Mouse (Mus musculus): ENCODE measurements around the gene Plpp3. TPM values are rescaled to one million over a fixed set of nuclear protein-coding genes. Genes with fewer than 3 reads are reported as not detected.

Gene Plpp3
- total RNA-seq, 4 experiments from 2014 or later = 191 to 207 (median 194) TPM

DNA sequence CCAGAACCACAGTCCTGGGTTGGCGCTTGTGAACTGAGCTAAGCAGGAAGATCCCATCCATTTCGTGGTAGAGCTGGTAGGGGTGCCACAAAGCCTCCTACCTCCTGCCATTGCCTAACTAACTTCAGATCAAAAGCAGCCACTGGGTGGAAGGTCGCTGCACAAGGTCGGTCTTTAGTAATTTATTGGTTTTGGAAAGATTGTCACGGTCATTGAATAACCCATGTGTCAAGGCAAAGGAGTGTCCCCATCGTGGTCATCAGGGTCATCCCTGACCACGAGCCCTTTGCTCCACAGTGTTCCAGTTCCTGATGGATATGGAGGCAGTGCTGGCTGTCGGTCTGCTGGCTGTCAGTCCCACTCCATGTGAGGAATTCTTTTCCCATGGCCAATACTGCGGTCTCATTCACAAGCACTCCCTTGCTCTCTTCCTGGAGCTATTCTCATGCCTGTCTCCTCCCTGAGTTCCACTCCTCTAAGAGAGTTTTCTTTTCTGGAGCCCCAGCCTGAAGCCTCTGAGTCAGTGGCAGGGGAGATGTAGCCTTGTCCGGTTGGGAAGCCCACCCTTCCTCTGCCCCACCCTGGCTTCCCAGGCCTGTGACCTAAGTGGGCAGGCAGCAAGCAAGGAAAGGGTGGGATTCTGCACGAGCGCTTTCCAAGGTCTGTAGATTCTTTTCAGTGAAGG, 58.7 kb downstream of the Plpp3 start:
- DNase-seq (ENCODE audit: low spot score in 2 of 2) = no peak

DNA sequence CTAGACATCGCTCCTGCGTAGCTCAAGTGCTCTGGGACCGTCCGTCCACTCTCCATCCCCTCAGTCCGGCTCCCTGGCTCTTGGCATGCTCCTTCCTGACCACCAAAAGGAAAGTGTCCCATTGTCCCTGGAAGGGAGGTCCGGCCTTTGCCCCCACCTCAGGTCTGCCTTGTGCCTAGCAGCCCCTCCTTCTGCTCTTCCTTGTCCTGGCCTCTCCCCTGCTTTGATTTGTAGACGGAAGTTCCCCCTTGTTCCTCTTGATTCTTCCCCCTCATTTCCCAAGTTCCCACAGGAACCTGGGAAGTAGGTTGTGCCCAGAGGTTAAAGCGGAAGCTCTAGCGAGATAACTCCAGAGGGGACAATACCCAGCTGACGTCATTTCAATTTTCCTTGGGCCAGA, 61.1 kb downstream of the Plpp3 start:
- no peak for DNase-seq (ENCODE audit: low spot score in 2 of 2)

DNA sequence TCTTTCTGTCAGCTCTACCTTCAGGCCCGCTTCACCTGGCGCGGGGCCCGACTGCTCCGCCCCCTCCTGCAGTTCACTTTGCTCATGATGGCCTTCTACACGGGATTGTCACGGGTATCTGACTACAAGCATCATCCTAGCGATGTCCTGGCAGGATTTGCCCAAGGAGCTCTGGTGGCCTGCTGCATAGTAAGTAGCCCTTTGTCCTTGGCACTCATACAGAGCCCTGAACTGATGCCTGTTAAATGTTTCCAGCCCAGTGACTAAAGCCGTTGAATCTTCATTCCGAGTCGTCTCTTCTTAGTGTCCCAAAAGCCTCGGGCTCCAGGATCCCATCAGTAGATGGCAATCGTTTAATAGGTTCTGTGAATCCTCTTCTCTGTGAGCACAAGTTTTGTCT, 62.2 kb downstream of the Plpp3 start:
- DNase-seq (ENCODE audit: low spot score in 2 of 2) = no peak

DNA sequence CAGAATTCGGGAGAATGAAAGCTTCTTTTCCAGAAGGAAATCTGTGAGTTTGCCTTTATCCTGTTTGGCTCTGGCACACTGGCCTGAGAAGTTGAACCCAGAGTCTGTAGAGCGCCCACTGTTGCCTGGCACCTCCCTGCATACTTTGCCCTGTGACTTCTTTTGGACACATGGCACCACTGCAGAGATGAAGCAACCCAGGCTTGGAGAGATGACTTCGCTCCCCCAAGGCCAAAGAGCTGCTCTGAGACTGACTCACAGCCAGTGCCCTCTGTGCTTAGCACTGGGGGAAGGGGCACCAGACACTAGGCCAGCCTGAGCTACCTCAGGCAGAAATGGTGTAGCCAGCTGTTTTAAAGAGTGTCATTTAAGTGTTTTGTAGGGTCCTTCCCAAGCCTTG, 63.7 kb downstream of the Plpp3 start:
- no peak for DNase-seq (ENCODE audit: low spot score in 2 of 2)

DNA sequence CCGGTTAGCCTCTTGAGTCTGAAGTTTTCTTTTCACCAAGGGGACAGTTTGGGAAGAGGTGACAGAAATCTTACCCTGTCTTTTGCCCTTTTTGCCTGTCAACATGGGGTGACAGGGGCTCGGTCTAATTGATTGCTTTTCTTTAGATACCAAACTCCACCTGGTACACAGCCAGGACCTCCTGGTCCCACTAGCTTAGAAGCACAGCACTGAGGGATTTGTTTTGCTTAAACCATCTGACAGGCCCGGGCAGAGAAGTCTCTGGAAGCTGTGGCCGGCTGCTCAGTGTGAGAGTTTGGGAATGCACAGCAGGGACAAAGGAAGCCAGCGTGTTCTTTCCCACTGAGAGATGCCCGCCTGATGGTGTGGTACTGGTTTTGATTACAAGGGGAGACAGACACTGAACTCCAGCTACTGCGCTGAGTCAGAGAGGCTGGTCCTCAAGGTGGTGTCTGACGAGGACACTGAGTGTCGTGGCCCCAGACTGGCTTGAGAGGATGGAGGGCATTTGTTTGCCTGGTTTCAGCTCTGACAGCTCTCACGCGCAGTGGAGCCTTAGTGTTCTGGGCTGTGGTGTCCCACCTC, 64.2 kb downstream of the Plpp3 start:
- DNase-seq (ENCODE audit: low spot score in 2 of 2) = no peak

DNA sequence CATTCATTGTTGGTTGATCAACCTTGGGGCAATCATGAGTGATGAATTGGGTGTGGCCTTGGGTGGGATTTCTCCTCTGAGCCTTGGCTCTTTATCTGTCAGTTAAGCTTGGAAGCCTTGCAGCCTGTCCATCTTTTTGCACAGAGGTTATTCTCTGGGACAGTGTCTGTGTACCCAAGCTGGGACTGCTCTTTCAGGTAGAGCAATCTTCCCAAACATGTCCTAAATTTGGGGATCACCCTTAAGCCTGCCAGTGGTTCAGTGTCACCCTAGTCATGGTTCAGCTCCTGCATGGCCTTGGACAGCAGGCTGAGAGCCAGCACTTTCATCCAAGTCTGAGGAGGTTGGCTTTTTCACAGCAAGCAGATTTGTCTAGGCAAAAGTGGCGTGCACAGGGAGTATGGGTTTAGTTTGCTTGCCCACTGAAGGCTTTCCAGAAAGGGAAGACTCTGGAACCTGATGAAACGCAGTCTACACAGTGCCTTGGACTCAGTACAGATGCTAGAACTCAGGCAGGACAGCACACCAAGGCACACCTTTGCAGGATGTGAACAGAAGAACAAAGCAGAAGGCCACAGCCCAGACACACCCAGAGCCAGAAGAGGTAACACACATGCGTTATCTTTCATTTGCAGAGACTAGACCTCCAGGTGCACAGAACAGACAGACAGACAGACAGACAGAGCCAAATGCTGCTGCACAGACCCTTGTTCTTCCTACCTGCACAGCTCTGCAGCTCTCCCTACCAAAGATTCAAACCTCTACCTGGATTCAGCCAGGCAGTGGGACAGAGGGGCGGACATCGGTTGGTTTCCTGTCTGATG, 66.2 kb downstream of the Plpp3 start:
- DNase-seq (ENCODE audit: low spot score in 2 of 2) = no peak

DNA sequence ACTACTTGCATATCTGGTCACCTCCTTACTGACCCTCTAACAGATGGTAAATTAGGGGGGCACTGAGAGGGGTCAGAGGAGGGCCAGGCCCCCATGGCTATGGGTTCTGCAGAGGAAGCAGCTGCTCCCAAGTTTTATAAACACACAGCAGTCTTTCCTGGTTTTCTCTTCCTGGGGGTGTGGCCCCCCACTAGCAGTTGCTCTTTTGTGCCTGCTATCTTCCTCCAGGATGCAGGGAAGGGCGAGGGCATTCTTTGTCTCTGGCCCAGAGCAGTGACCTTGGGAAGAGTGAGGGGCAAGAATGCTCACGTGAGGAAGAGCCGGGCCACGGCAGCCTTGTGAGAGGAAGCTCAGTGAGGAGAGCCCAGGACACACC, 66.8 kb downstream of the Plpp3 start:
- no peak for DNase-seq (ENCODE audit: low spot score in 2 of 2)

DNA sequence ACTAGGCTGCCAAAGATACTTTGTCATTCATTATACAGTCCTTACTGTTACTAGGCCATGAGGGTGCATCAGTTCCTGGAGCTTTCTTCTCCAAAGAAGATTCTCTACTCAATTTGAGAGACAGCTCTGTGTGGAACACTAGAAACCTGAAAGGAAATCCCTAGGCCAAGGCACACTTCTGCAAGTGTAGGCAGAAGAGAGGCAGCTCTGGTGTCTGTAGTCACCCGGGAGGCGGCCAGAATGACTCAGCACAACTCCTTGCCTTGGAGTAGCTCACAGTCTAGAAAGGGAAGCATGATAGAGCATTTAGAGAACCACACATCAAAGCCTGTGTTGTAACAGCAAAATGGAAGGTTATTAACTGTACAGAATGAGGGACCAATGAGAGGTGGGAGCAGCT, 68.4 kb downstream of the Plpp3 start:
- peak in 1 of 2 experiments; percentile 65 for DNase-seq (ENCODE audit: low spot score in 2 of 2)

DNA sequence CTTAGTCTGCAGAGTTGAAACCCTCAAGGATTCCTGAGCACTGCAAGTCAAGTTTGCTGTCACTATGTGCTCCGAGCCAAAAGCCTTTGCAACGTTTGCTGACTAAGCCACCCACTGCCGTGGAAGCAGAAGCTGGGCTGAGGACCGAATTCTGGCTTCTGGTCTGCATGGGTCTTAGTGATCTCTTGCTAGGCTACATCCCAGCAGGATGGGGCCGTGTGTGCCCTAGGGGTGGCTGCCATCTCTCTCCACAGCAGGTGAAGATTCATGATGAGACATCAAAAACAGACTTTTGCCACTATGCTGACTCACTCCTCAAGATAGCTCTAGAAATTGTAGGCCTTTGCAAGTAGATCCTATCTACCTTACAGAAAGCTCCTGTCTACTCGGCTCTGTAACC, 69.2 kb downstream of the Plpp3 start:
- DNase-seq (ENCODE audit: low spot score in 2 of 2) = no peak

DNA sequence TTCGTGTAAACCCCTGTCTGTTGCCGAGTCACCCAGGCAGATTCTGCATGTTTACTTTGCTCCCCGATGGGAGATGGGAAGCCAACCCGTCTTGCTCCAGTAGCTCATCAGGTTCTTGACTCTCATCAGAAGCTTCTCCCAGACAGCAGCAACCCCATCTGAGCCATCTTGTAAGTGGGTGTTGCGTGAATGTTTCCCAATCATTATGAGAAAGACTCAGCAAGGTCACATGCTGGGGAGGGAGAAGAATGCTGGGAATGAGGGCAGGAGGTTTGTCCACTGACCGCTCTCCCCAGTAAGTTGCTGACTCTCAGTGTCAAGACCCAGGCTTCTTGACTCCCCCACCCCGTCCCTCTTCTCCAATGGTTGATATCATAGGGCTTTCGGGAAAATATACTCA, 73.0 kb downstream of the Plpp3 start:
- DNase-seq (ENCODE audit: low spot score in 2 of 2) = no peak

DNA sequence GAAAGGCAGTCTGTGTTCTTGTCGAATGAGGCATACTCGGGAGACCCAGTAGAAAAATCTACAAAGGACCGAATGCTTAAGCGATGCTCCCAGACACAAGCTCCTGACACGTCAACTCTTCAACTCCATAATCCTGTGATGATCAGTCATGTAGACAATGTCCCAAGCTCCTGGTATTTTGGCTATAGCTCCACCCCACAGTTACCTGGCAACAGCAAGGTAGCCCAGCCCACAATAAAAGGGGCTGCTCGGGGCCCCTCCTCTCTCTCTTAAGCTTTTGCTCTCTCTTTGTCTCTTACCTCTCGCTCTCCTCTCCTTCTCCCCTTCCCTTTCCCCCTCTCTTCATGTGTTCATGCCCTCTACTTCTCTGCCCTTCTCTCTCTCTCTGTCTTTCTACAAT, 83.1 kb downstream of the Plpp3 start:
- no peak for DNase-seq (ENCODE audit: low spot score in 2 of 2)

DNA sequence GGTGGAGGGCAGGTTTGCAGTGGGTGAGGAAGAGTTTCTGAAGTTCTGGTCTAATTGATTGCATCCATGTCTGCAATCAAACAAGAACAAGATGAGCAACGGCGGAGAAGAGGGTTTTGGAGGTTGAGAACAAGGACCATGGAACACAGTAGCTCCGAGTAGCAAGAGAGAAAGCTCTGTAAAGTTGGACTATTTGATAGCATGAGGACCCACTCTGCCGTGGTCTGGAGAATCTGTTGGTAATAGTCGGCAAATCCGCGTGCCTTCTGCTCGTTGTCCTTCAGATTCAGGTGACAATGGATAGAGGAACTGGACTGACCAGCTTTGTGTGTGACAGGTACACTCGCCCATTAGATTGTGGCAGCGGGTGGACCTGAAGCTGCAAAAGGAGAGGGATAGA, 87.8 kb downstream of the Plpp3 start:
- no peak for DNase-seq (ENCODE audit: low spot score in 2 of 2)

DNA sequence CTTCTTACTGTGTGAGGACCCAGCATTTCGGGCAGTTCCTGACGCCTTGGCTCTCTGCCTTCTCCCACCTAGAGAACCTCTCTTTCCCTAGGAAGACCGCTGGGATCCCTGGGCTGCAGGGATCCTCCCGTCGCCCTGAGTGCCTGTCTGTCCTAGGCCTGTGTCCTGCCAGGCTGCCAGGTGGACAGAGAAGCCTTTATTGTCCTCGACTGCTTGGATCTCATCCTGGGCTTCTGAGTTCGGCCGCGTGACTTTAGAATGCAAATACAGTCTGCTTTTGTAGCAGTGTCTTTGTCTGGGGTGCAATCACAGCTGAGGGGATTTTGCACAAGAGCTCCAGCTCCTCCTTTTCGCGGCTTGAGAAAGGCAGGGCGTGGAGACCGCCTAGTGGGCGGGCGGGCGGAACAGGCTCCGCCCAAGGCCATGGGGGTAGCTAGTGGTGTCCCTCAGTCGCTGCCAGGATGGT, 88.4 kb downstream of the Plpp3 start:
- DNase-seq (ENCODE audit: low spot score in 2 of 2) = peak; percentile 21 to 33

DNA sequence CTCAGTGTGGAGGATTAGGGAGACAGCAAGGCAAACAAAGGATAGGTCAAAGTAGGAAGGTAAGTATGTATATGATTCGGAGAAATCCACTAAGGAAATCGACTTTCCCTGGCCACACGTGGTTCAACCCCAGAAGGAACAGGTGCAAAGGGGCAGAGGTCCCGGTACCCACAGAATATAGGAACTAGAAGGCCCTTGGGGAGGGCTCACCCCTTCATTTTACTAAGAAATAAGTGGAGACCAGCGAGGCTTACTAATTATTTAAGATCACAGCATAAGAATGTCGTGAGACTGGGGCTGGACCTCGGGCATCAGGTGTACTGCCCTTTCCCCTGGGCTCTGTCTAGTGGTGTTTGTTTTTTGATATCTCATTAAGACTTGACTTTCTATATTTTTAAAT, 89.2 kb downstream of the Plpp3 start:
- no peak for DNase-seq (ENCODE audit: low spot score in 2 of 2)

DNA sequence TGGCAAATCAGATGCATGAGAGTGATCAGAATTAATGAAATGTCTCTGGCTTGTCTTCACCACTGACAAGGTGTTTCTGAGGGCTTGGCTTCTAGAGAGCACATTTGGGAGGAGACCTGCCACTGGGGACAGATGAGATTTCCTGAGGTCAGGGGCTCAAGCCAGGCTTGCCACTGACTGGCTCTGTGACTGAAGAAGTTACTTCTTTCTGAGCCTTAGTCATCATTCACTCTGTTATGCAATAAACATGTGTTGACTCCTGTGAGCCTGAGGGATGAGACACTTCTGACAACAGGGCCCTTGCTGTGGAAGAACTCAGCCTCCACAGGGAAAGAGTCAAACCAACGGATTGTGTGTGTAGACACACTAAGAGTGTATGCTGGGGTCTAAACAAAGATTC, 91.0 kb downstream of the Plpp3 start:
- no peak for DNase-seq (ENCODE audit: low spot score in 2 of 2)

DNA sequence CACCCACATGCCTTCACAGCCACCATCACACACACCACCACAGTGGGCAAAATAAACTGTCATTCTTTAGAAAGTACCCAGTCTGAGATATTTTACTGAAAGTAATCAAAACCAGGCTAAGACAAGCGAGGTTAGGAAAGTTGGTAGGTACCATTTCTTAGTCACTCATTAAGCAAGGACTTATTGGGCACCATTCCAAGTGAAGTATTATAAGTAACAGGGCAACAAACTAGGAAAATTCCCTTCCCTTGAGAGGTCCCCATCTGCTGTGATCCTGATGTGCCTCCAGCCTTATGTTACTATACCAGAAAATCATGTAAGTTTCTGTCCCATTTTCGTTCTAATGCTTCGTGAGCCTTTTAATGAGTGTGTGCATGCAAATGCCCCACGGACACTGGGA, 92.1 kb downstream of the Plpp3 start:
- DNase-seq (ENCODE audit: low spot score in 2 of 2) = no peak

DNA sequence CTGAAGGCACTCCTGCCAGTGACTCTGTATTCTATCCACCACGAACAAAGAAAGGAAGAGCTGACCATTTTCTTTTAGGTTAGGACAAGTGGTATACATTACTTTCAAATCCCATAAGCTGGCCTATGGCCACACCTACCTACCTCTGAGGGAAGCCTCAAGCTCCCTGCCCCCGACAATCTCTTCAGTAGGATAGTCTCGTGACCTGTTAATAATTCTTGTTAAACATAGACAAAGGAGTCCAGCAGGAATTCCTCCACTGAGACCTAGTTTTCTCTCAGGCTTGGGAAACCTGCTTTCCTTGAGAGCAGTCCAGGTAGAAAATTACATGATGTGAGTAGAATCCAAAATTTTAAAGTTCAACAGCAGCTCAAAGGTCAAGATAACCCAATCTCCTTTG, 93.8 kb downstream of the Plpp3 start:
- no peak for DNase-seq (ENCODE audit: low spot score in 2 of 2)

DNA sequence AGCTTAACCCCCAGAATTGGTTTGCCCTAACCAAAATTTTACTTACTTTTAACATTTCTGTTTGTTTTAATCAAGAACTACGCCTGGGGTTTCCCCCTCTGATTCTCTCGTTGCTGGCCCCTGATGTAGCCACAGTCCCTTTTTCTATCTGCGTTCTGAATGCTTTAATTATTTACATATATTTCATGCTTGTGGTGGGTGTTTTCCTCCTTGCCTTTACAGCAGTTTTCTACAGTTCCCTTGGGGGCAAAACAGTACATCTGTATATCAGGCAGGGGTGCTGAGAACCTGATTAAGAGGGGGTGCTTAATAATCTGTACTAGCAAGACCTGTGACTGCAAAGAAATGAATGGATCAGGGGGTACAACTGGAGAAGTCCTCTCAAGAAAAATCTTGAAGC, 94.9 kb downstream of the Plpp3 start:
- DNase-seq (ENCODE audit: low spot score in 2 of 2) = no peak

DNA sequence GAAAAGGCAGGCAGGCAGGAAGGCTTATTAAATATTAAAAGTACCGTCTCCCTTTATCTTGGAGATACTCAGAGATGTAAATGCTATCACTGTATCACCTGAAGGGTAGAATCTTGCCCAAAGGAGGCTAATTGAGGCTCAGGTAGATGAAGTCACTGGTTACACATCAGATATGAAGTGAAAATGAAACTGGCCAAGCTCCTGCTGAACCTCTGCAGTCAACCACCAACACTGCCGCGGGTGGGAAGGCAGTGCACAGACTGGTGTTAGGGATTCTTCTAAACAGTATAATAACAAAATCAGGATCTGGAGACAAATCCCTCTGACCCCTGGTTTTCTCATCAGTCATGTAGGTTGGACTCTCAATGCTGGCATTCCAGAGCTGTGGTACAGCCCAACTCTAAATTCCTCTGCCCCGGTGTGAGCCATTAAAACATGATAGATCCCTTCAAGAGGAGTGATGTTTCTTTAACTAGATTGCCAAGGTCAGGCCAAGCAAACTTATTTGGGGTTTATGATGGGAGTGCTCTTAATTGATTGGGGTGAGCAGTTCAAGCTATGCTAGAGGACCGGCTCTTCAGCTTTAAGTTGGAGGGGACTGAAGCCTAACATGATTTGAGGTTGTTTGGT, 95.5 kb downstream of the Plpp3 start:
- DNase-seq (ENCODE audit: low spot score in 2 of 2) = no peak

DNA sequence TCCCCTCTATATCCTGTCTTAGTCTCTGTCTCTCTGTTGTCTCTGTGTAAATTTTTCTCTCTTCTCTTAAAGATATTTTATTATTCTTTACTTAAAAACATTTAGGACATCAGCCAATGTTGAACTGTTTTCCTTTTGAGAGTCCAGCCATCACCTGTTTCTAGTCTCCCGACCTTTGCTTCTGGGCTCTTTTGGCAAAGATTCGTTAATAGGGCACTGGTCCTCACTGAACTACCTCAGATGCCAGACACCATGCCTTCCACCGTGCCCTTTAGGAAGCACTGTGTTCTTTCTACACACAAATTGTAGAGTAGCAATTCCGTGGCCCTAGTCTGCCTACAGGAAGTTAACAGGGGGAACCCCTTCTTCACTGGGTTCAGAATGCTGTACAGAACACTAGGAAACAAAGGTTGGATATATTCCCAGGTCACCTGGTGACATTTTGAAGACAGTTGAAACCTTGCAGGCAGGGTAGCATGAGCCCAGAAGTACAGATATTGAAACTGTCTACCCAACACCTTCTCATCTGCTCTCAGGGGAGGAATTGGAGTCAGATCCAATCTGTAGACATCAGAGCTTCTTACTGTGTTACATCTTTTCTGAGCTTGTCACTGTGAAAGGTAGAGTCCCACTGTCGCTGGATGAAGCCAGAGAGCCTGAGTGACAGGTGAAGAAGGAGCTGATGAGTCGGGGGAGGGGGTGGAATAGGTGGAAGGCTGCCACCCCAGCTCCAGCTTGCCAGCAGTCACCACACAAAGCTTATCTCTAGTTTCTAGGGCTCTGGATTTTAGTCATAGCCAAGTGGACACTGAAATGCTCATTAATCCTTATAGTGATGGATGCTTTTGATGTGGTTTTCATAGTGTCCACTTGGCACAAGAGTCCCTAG, 96.5 kb downstream of the Plpp3 start:
- DNase-seq (ENCODE audit: low spot score in 2 of 2) = no peak

DNA sequence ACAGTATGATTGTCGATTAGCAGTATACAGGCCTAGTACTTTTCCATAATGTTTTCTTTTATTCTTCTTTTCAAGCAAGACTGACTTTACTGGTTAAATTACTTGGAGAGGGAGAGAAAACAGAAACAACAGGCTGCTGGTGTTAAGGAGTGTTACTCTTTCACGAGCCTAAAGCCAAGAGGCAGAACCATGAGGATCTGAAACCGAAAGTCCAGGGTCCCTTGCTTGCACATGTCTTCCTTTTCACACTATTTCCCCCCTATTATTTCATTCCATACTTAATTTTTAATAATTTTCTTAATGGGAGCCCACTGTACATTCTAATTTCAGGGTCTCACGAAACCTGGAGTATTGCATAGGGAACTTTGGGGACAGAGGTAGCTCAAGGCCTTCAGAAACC, 97.2 kb downstream of the Plpp3 start:
- no peak for DNase-seq (ENCODE audit: low spot score in 2 of 2)
